7 mouse cellular contexts compared by ENCODE assay signal in the genomic region with DNA sequence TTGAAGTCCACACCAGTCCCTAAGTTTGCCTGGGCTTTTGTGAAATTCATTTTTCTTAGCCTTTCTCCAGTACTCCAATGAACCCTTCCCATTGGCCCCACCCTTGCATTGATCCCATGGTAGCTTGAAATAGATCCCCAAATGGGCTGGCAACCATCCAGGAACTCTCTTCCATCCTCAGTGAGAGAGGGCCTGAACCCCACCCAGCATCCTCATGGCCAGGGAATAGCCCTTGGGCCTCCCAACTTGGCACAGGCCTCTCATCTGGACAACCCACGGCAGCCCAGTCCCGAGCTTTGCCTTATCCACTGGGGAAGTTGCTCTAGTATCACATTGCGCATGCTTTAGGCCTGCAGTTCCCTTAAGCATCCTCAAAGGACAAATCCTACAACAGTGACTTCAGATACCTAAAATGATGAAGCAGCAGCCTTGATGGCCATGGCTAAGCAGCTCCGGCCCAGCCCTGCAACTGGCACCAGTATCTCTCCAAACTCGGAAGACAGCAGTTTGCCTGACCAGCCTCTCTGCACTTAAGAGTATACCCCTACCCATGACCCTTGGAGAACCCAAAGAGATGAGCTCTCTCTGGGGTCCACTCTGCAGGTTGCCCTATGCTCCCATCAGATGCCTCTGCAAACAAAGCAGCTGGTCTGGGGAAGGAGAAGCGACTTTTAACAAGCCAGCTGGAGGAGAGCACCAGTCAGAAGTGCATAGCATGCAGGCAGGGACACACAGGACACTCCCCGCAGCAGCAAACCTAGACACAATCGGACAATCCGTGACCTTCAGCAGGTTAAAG. TPM values are rescaled to one million over a fixed set of nuclear protein-coding genes. Genes with fewer than 3 reads are reported as not detected.
DNase-seq lines count a peak whose midpoint lies in the region; ATAC-seq and TF ChIP-seq lines count a peak whose summit lies in the region.

No protein-coding gene starts in this region.

- peak overlapping the region; percentile 33 for H3K27ac ChIP-seq in brown adipose tissue, adult 24 weeks (replicated peaks; ENCODE audit: low read depth, low read length)
- peak overlapping the region; percentile 18 to 39; a peak in 2 of 4 replicates for H3K27ac ChIP-seq in heart, embryonic 14.5 days (replicated peaks in 1 of 2; ENCODE audit: control insufficient read depth in 1 of 2, insufficient read depth in 1 of 2, low read depth in 2 of 2, low read length in 2 of 2)
- no peak overlapping the region for H3K27ac ChIP-seq in liver, embryonic 16.5 days (ENCODE audit: low read length)

- DNase-seq in frontal cortex, postnatal 14 days (ENCODE audit: low spot score in 2 of 2) = no peak
- no peak for DNase-seq in urinary bladder, adult 18-20 months (ENCODE audit: low spot score in 2 of 2)

- peak overlapping the region; percentile 58 for H3K4me2 ChIP-seq in heart, embryonic 14.5 days (ENCODE audit: low read length)
- no peak overlapping the region for H3K4me2 ChIP-seq in liver, embryonic 16.5 days (ENCODE audit: low read depth, low read length)

- no peak for TF ChIP-seq CTCF in C2C12 (IDR thresholded peaks at IDR 0.05; ENCODE audit: control insufficient read depth, insufficient read depth, insufficient read length)

- H3K27me3 ChIP-seq in C2C12 (ENCODE audit: control insufficient read depth, insufficient read depth, insufficient read length) = no peaks in the 10 kb centered on the region
- H3K27me3 ChIP-seq in heart, embryonic 14.5 days (ENCODE audit: control insufficient read depth, insufficient read depth, low read length) = no peaks in the 10 kb centered on the region
- H3K27me3 ChIP-seq in liver, embryonic 16.5 days (ENCODE audit: control insufficient read depth, insufficient read depth, low read depth, low read length) = no peaks in the 10 kb centered on the region

- peak overlapping the region; percentile 44; the same call in 1 of the 2 replicates for H3K9ac ChIP-seq in heart, embryonic 14.5 days (ENCODE audit: low read length)
- no peak overlapping the region for H3K9ac ChIP-seq in liver, embryonic 16.5 days (ENCODE audit: low read depth, low read length)

- WGBS in heart, embryonic 14.5 days = 74% methylated on average over 9 of the region's 9 CpGs
- WGBS in liver, embryonic 16.5 days (ENCODE audit: insufficient replicate concordance) = 62% methylated on average over 9 of the region's 9 CpGs

- peaks cover 40% of the 10 kb centered on the region for H3K79me3 ChIP-seq in C2C12 (ENCODE audit: low read depth)

- peak overlapping the region; percentile 59 for H3K4me3 ChIP-seq in C2C12 (ENCODE audit: insufficient read depth, poor library complexity, severe bottlenecking)
- peak overlapping the region; percentile 42 for H3K4me3 ChIP-seq in brown adipose tissue, adult 24 weeks (ENCODE audit: insufficient read depth, low read depth, low read length)
- peak overlapping the region; percentile 31 to 34 for H3K4me3 ChIP-seq in heart, embryonic 14.5 days (ENCODE audit: control insufficient read depth in 1 of 2, insufficient read depth in 1 of 2, low read depth in 1 of 2, low read length in 2 of 2)
- peak overlapping the region; percentile 20; the same call in 1 of the 2 replicates for H3K4me3 ChIP-seq in liver, embryonic 16.5 days (ENCODE audit: low read depth, low read length)

- H3K4me1 ChIP-seq in brown adipose tissue, adult 24 weeks (ENCODE audit: control insufficient read depth, insufficient read depth, insufficient read length, low read length) = peaks cover 2% of the 10 kb centered on the region; the same call in 1 of the 2 replicates
- peaks cover 8 to 14% of the 10 kb centered on the region in 2 experiments for H3K4me1 ChIP-seq in heart, embryonic 14.5 days (ENCODE audit: control insufficient read depth in 2 of 2, insufficient read depth in 2 of 2, low read length in 2 of 2)
- no peaks in the 10 kb centered on the region for H3K4me1 ChIP-seq in liver, embryonic 16.5 days (ENCODE audit: control insufficient read depth, low read depth, low read length)

- H3K79me2 ChIP-seq in C2C12 (ENCODE audit: control insufficient read depth, insufficient read depth) = peaks cover 59% of the 10 kb centered on the region

- no peak for ATAC-seq in heart, embryonic 14.5 days (ENCODE audit: insufficient number of reproducible peaks, insufficient read depth, low FRiP score, low read depth)
- no peak for ATAC-seq in liver, embryonic 16.5 days (ENCODE audit: low read depth)
- ATAC-seq in megakaryocyte-erythroid progenitor cell, adult 5-6 weeks (replicated peaks; ENCODE audit: low FRiP score, low TSS enrichment, poor library complexity, severe bottlenecking) = no peak

- H3ac ChIP-seq in C2C12 (ENCODE audit: control insufficient read depth, insufficient read length, low read depth) = peak overlapping the region; percentile 16

- H3K9me3 ChIP-seq in heart, embryonic 14.5 days (ENCODE audit: control insufficient read depth, low read length) = no peaks in the 10 kb centered on the region
- H3K9me3 ChIP-seq in liver, embryonic 16.5 days (replicated peaks; ENCODE audit: control insufficient read depth, low read length) = no peaks in the 10 kb centered on the region

- no peaks in the 10 kb centered on the region for H3K36me3 ChIP-seq in C2C12 (ENCODE audit: control insufficient read depth, insufficient read depth)
- H3K36me3 ChIP-seq in heart, embryonic 14.5 days (ENCODE audit: control insufficient read depth, insufficient read depth, low read length) = no peaks in the 10 kb centered on the region
- H3K36me3 ChIP-seq in liver, embryonic 16.5 days (ENCODE audit: control insufficient read depth, insufficient read depth) = no peaks in the 10 kb centered on the region

TF ChIP-seq in C2C12, 6 proteins besides CTCF, POLR2A, EP300 and RAD21:
- no peak for TF ChIP-seq FOSL1 (IDR thresholded peaks at IDR 0.05; ENCODE audit: insufficient read depth, low read length, poor library complexity, severe bottlenecking)
- no peak for TF ChIP-seq MAX (IDR thresholded peaks at IDR 0.05)
- no peak for TF ChIP-seq USF1 (IDR thresholded peaks at IDR 0.05; ENCODE audit: low read depth)
- no peak for TF ChIP-seq MYOD1 (IDR thresholded peaks at IDR 0.05; ENCODE audit: control insufficient read depth, insufficient read length, low read depth)
- TF ChIP-seq CEBPB (IDR thresholded peaks at IDR 0.05; ENCODE audit: low read depth) = no peak
- no peak for TF ChIP-seq MYOG (IDR thresholded peaks at IDR 0.05; ENCODE audit: control insufficient read depth, extremely low read depth, insufficient read length)

RNA-seq across cellular contexts. Expression of a gene that starts 0.8 kb away (rescaled TPM):
- polyA plus RNA-seq in C2C12 (2012; fragmentation: generic; extraction: Trizol) = 38.6 TPM
- polyA plus RNA-seq in brown adipose tissue, adult 24 weeks (2012; ENCODE audit: insufficient read depth, insufficient read length, missing spikeins) = 18.7 and 28.2 TPM in 2 replicates
- polyA plus RNA-seq in heart, embryonic 14.5 days (2014; fragmentation: Nextera tagmentation; extraction: Ambion mirVana) = 20.2 and 22.0 TPM in 2 replicates
- polyA plus RNA-seq in liver, embryonic 16.5 days (2015; fragmentation: Nextera tagmentation; extraction: Ambion mirVana) = 4.0 and 6.8 TPM in 2 replicates
- not detected in 2 replicates for total RNA-seq in megakaryocyte-erythroid progenitor cell, adult 5-6 weeks (2014; fragmentation: Nextera tagmentation)
- total RNA-seq in megakaryocyte-erythroid progenitor cell, adult 5-6 weeks (2017) = not detected in 2 replicates
